In the genomic region with DNA sequence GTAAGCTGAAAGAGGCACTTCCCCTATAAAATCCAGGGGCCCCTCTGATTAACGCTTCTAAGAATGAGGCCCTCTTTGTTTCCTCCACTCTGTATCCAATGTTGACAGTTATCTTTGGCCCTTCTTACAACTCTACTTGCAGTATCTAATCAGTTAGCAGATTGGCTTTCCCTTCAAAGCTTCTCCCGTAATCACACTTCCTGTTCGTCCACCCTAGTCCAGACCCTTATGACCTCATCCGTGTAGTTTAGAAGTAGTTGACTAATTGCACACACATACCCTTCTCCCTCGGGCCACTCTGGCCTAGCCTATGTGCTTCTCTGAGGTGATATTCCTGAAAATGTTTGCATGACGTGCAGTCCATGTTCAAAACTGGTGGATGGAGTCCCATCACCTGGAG, we compare ENCODE assay signal across 19 mouse cellular contexts. TPM values are rescaled to one million over a fixed set of nuclear protein-coding genes. Genes with fewer than 3 reads are reported as not detected.
DNase-seq lines count a peak whose midpoint lies in the region; ATAC-seq and TF ChIP-seq lines count a peak whose summit lies in the region.
"Had no signal": no experiment of that assay in that cellular context is flagged by ENCODE, and none has a peak within 500 bp of the region (broad histone marks: within the 10 kb centered on the region; RNA-seq: fewer than 3 reads in every experiment).

No protein-coding gene starts in this region.

- H3K4me2 ChIP-seq in heart, embryonic 16.5 days (ENCODE audit: low read depth, low read length): no peak overlapping the region
- no peak overlapping the region for H3K4me2 ChIP-seq in stomach, embryonic 14.5 days (replicated peaks; ENCODE audit: low read depth, low read length)
- H3K4me2 ChIP-seq: hindbrain, embryonic 12.5 days; limb, embryonic 12.5 days had no signal

- H3K9me3 ChIP-seq in heart, embryonic 16.5 days (replicated peaks; ENCODE audit: control insufficient read depth, low read length): no peaks in the 10 kb centered on the region
- no peaks in the 10 kb centered on the region for H3K9me3 ChIP-seq in stomach, embryonic 14.5 days (ENCODE audit: control insufficient read depth, low read depth, low read length)
- H3K9me3 ChIP-seq in forebrain, embryonic 10.5 days: no peaks in the 10 kb centered on the region
- H3K9me3 ChIP-seq: hindbrain, embryonic 12.5 days; limb, embryonic 12.5 days had no signal

- peaks cover 11% of the 10 kb centered on the region for H3K4me1 ChIP-seq in heart, embryonic 16.5 days (ENCODE audit: control insufficient read depth, insufficient read depth, low read length)
- H3K4me1 ChIP-seq in stomach, embryonic 14.5 days (ENCODE audit: control insufficient read depth, insufficient read depth, low read length): no peaks in the 10 kb centered on the region
- H3K4me1 ChIP-seq in forebrain, embryonic 10.5 days: no peaks in the 10 kb centered on the region
- H3K4me1 ChIP-seq: hindbrain, embryonic 12.5 days; limb, embryonic 12.5 days had no signal

- intact Hi-C loops in gastrocnemius, adult 2 months (cut with DNase I): loop anchor here (5.0 kb wide), 1 partner anchor 48 kb away; no protein-coding TSS in a partner anchor

- H3K27me3 ChIP-seq in heart, embryonic 16.5 days (ENCODE audit: control insufficient read depth, insufficient read depth, low read length): no peaks in the 10 kb centered on the region
- no peaks in the 10 kb centered on the region for H3K27me3 ChIP-seq in stomach, embryonic 14.5 days (ENCODE audit: control insufficient read depth, insufficient read depth, low read length)
- H3K27me3 ChIP-seq in forebrain, embryonic 10.5 days (ENCODE audit: poor library complexity, severe bottlenecking): no peaks in the 10 kb centered on the region
- H3K27me3 ChIP-seq: hindbrain, embryonic 12.5 days; limb, embryonic 12.5 days had no signal

- H3K36me3 ChIP-seq in heart, embryonic 16.5 days (ENCODE audit: control insufficient read depth, insufficient read depth): no peaks in the 10 kb centered on the region
- no peaks in the 10 kb centered on the region for H3K36me3 ChIP-seq in stomach, embryonic 14.5 days (ENCODE audit: control insufficient read depth, insufficient read depth, low read length)
- no peaks in the 10 kb centered on the region for H3K36me3 ChIP-seq in forebrain, embryonic 10.5 days (replicated peaks)
- H3K36me3 ChIP-seq: G1E; hindbrain, embryonic 12.5 days; limb, embryonic 12.5 days had no signal

- H3K9ac ChIP-seq in heart, embryonic 16.5 days (ENCODE audit: low read length): no peak overlapping the region
- H3K9ac ChIP-seq in stomach, embryonic 14.5 days (replicated peaks; ENCODE audit: low read depth, low read length): no peak overlapping the region
- H3K9ac ChIP-seq: hindbrain, embryonic 12.5 days; limb, embryonic 12.5 days had no signal

- H3K27ac ChIP-seq in gastrocnemius, adult 2 months: peak overlapping the region; percentile 80
- H3K27ac ChIP-seq in layer of hippocampus, adult 2 months: peak overlapping the region; percentile 65
- peak overlapping the region; percentile 33; the same call in 1 of the 2 replicates for H3K27ac ChIP-seq in heart, embryonic 16.5 days (ENCODE audit: low read length)
- no peak overlapping the region for H3K27ac ChIP-seq in stomach, embryonic 14.5 days (ENCODE audit: low read length)
- H3K27ac ChIP-seq in forebrain, embryonic 10.5 days: no peak overlapping the region
- H3K27ac ChIP-seq: hindbrain, embryonic 12.5 days; limb, embryonic 12.5 days had no signal

- WGBS in heart, embryonic 16.5 days: 21% methylated on average over 6 of the region's 6 CpGs
- WGBS in stomach, embryonic 14.5 days: 34% methylated on average over 6 of the region's 6 CpGs
- 85% methylated on average over 6 of the region's 6 CpGs for WGBS in forebrain, embryonic 10.5 days

- peak overlapping the region; percentile 58 for H3K4me3 ChIP-seq in gastrocnemius, adult 2 months
- H3K4me3 ChIP-seq in layer of hippocampus, adult 2 months: no peak overlapping the region
- H3K4me3 ChIP-seq in heart, embryonic 16.5 days (ENCODE audit: low read length): no peak overlapping the region
- H3K4me3 ChIP-seq in stomach, embryonic 14.5 days (ENCODE audit: low read depth, low read length): no peak overlapping the region
- no peak overlapping the region for H3K4me3 ChIP-seq in forebrain, embryonic 10.5 days
- H3K4me3 ChIP-seq: hindbrain, embryonic 12.5 days; limb, embryonic 12.5 days had no signal

- TF ChIP-seq CTCF in gastrocnemius, adult 2 months (IDR thresholded peaks at IDR 0.05): no peak
- no peak for TF ChIP-seq CTCF in layer of hippocampus, adult 2 months (conservative IDR thresholded peaks at IDR 0.05)

- peak; percentile 65; the same call in 1 of the 2 replicates for ATAC-seq in heart, embryonic 16.5 days (replicated peaks; ENCODE audit: extremely low read depth, insufficient read depth, low FRiP score)
- peak; percentile 70 for ATAC-seq in stomach, embryonic 14.5 days (ENCODE audit: insufficient number of reproducible peaks, insufficient read depth, low FRiP score, low read depth)
- ATAC-seq: CD4-positive, CD25-positive, alpha-beta regulatory T cell, adult 4 months; inflammation-experienced regulatory T-cells, adult 6 months; midbrain, embryonic 16.5 days had no signal

- DNase-seq in gastrocnemius, adult 2 months: no peak
- DNase-seq in gastrocnemius, postnatal 10 days: no peak
- no peak for DNase-seq in layer of hippocampus, adult 2 months (ENCODE audit: low spot score in 2 of 2)
- no peak for DNase-seq in layer of hippocampus, adult 9-10 months (ENCODE audit: low spot score)
- DNase-seq in forebrain, embryonic 10.5 days (ENCODE audit: extremely low spot score, low spot score): no peak
- no peak for DNase-seq in kidney, adult 8-10 months
- DNase-seq: cerebellum, adult 9-10 months; kidney, postnatal 10 days; retina, postnatal 1 day; right cerebral cortex, postnatal 4 days had no signal

RNA-seq across cellular contexts. Expression of a gene that starts 21.4 kb away (rescaled TPM):
- total RNA-seq in gastrocnemius, adult 2 months (2021): 10 to 100 TPM; 22.3 to 32.2 TPM
- total RNA-seq in gastrocnemius, postnatal 10 days (2021): 10 to 100 TPM; 36.2 to 42.3 TPM
- total RNA-seq in layer of hippocampus, adult 2 months (2021): 10 to 100 TPM; 15.0 to 19.7 TPM
- polyA plus RNA-seq in heart, embryonic 16.5 days (2015; fragmentation: Nextera tagmentation; extraction: Ambion mirVana): 5.4 and 8.2 TPM in 2 replicates
- 4.8 and 5.9 TPM in 2 replicates for polyA plus RNA-seq in stomach, embryonic 14.5 days (2014; fragmentation: Nextera tagmentation; extraction: Ambion mirVana)
- polyA plus RNA-seq in forebrain, embryonic 10.5 days (2016; fragmentation: Nextera tagmentation; extraction: Ambion mirVana): 1.7 and 2.1 TPM in 2 replicates
- total RNA-seq: megakaryocyte-erythroid progenitor cell, adult 5-6 weeks had no signal
- polyA plus RNA-seq: CD4-positive, CD25-positive, alpha-beta regulatory T cell, adult 4 months; G1E had no signal

Comparison
In these comparisons a context has a peak if more than half of its experiments do, and no peak if none do; other contexts are left out.
1. H3K27ac ChIP-seq: peak in gastrocnemius, adult 2 months (single experiment), layer of hippocampus, adult 2 months (single experiment) and heart, embryonic 16.5 days (single experiment); none in stomach, embryonic 14.5 days (single experiment) and forebrain, embryonic 10.5 days (single experiment).